Mouse (Mus musculus): ENCODE data around the gene Zfp983. TPM values are rescaled to one million over a fixed set of nuclear protein-coding genes. Genes with fewer than 3 reads are reported as not detected.
"Not testable (repeated sequence)": the region's sequence is repeated elsewhere in the genome, so short reads cannot be mapped to it uniquely, and the experiment has no call there.

Zfp983 gene
- polyA plus RNA-seq, 1 experiment from 2014 or later = 14.1 TPM

DNA sequence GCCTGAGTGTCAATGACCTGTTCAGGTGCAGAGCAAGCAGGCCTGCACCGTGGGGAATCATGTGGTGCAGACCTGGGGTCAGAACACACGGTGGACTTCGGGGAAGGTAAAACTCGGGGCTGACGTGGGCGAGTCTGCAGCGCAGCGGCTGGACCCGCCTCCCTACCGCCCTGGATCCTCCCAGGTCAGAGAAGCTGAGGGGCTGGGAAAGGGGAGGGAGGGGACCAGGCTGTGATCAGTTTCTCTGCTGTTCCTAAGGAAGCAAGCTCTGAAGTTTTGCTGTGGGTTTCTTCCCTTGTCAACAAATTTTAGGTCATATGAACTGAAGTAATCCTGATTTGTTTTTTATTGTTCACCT lies 29.6 kb downstream of the Zfp983 start:
- under 1% methylated on average over 10 of the region's 10 CpGs for WGBS
- Histone ChIP-seq H3K4me2 (ENCODE audit: low read length) (peak overlapping the region; percentile 63), H3K9ac (replicated peaks; ENCODE audit: low read depth, low read length) (peak overlapping the region; percentile 52), H3K27ac (ENCODE audit: low read length) (peak overlapping the region; percentile 65; the same call in 1 of the 2 replicates), H3K4me3 (replicated peaks; ENCODE audit: low read length) (peak overlapping the region; percentile 51)
- H3K27me3 ChIP-seq (replicated peaks; ENCODE audit: control insufficient read depth, insufficient read depth, low read length); H3K9me3 ChIP-seq (ENCODE audit: control insufficient read depth, low read length); H3K4me1 ChIP-seq (replicated peaks; ENCODE audit: control insufficient read depth, insufficient read depth, low read length); H3K36me3 ChIP-seq (ENCODE audit: control insufficient read depth, insufficient read depth): not testable (repeated sequence)
- ATAC-seq = peak; percentile 84

GRCm38 (mm10) chr17:21691560-21691959 lies 41.1 kb downstream of the Zfp983 start, which contains the start of gene Gm10226:
Gene Gm10226, plus strand, starts transcription at chr17:21691860.
- H3K9me3 ChIP-seq (ENCODE audit: control insufficient read depth, low read length) = no peaks in the 10 kb centered on the region
- H3K4me2 ChIP-seq (ENCODE audit: low read length) = no peak within 1 kb of the TSS
- H3K36me3 ChIP-seq (ENCODE audit: control insufficient read depth, insufficient read depth) = peaks cover 8% of the 10 kb centered on the region
- H3K4me3 ChIP-seq (replicated peaks; ENCODE audit: low read length) = no peak within 1 kb of the TSS
- WGBS = 94% methylated on average over 3 of the region's 3 CpGs
- H3K4me1 ChIP-seq (replicated peaks; ENCODE audit: control insufficient read depth, insufficient read depth, low read length) = no peaks in the 10 kb centered on the region
- no peaks in the 10 kb centered on the region for H3K27me3 ChIP-seq (replicated peaks; ENCODE audit: control insufficient read depth, insufficient read depth, low read length)
- ATAC-seq = no peak
- H3K9ac ChIP-seq (replicated peaks; ENCODE audit: low read depth, low read length) = no peak within 1 kb of the TSS
- H3K27ac ChIP-seq (ENCODE audit: low read length) = no peak within 1 kb of the TSS

- peaks cover 8% of the 10 kb centered on the region for H3K36me3 ChIP-seq (ENCODE audit: control insufficient read depth, insufficient read depth)
Observed at GRCm38 (mm10) chr17:21693342-21693741, 42.9 kb downstream of the Zfp983 start.

GRCm38 (mm10) chr17:21696073-21696472 lies 45.6 kb downstream of the Zfp983 start:
- no peak for ATAC-seq
- Histone ChIP-seq H3K36me3 (ENCODE audit: control insufficient read depth, insufficient read depth) (peaks cover 6% of the 10 kb centered on the region), H3K4me3 (replicated peaks; ENCODE audit: low read length) (no peak overlapping the region), H3K9me3 (ENCODE audit: control insufficient read depth, low read length) (no peaks in the 10 kb centered on the region), H3K27me3 (replicated peaks; ENCODE audit: control insufficient read depth, insufficient read depth, low read length) (no peaks in the 10 kb centered on the region), H3K4me1 (replicated peaks; ENCODE audit: control insufficient read depth, insufficient read depth, low read length) (no peaks in the 10 kb centered on the region), H3K9ac (replicated peaks; ENCODE audit: low read depth, low read length) (no peak overlapping the region), H3K4me2 (ENCODE audit: low read length) (no peak overlapping the region), H3K27ac (ENCODE audit: low read length) (no peak overlapping the region)

More at GRCm38 (mm10) chr17:21693342-21693741, 42.9 kb downstream of the Zfp983 start:
- WGBS = 88% methylated on average over 3 of the region's 3 CpGs
- H3K9me3 ChIP-seq (ENCODE audit: control insufficient read depth, low read length) = no peaks in the 10 kb centered on the region
- H3K4me1 ChIP-seq (replicated peaks; ENCODE audit: control insufficient read depth, insufficient read depth, low read length) = no peaks in the 10 kb centered on the region
- no peaks in the 10 kb centered on the region for H3K27me3 ChIP-seq (replicated peaks; ENCODE audit: control insufficient read depth, insufficient read depth, low read length)
- no peak for ATAC-seq
- H3K27ac ChIP-seq (ENCODE audit: low read length) = no peak overlapping the region
- H3K9ac ChIP-seq (replicated peaks; ENCODE audit: low read depth, low read length) = no peak overlapping the region
- no peak overlapping the region for H3K4me3 ChIP-seq (replicated peaks; ENCODE audit: low read length)
- H3K4me2 ChIP-seq (ENCODE audit: low read length) = no peak overlapping the region

- H3K4me2 ChIP-seq (ENCODE audit: low read length) = no peak overlapping the region
- H3K4me1 ChIP-seq (replicated peaks; ENCODE audit: control insufficient read depth, insufficient read depth, low read length) = peaks cover 4% of the 10 kb centered on the region
- H3K27me3 ChIP-seq (replicated peaks; ENCODE audit: control insufficient read depth, insufficient read depth, low read length) = no peaks in the 10 kb centered on the region
- ATAC-seq = no peak
- no peak overlapping the region for H3K27ac ChIP-seq (ENCODE audit: low read length)
- no peaks in the 10 kb centered on the region for H3K9me3 ChIP-seq (ENCODE audit: control insufficient read depth, low read length)
- H3K36me3 ChIP-seq (ENCODE audit: control insufficient read depth, insufficient read depth) = no peaks in the 10 kb centered on the region
- no peak overlapping the region for H3K9ac ChIP-seq (replicated peaks; ENCODE audit: low read depth, low read length)
- WGBS = 49% methylated on average over 5 of the region's 5 CpGs
- no peak overlapping the region for H3K4me3 ChIP-seq (replicated peaks; ENCODE audit: low read length)
Observed at GRCm38 (mm10) chr17:21702281-21703240, 52.1 kb downstream of the Zfp983 start.

- H3K36me3 ChIP-seq (ENCODE audit: control insufficient read depth, insufficient read depth) = no peaks in the 10 kb centered on the region
- WGBS = 98% methylated on average over 1 of the region's 1 CpGs
- H3K4me2 ChIP-seq (ENCODE audit: low read length) = no peak overlapping the region
- H3K27me3 ChIP-seq (replicated peaks; ENCODE audit: control insufficient read depth, insufficient read depth, low read length) = no peaks in the 10 kb centered on the region
- no peak overlapping the region for H3K9ac ChIP-seq (replicated peaks; ENCODE audit: low read depth, low read length)
- H3K4me1 ChIP-seq (replicated peaks; ENCODE audit: control insufficient read depth, insufficient read depth, low read length) = peaks cover 6% of the 10 kb centered on the region
- no peak for ATAC-seq
- no peak overlapping the region for H3K27ac ChIP-seq (ENCODE audit: low read length)
- no peak overlapping the region for H3K4me3 ChIP-seq (replicated peaks; ENCODE audit: low read length)
- H3K9me3 ChIP-seq (ENCODE audit: control insufficient read depth, low read length) = no peaks in the 10 kb centered on the region
Observed at GRCm38 (mm10) chr17:21703414-21703813, 53.0 kb downstream of the Zfp983 start.

GRCm38 (mm10) chr17:21707343-21707996 lies 57.0 kb downstream of the Zfp983 start, which contains the start of gene Zfp760:
Gene Zfp760, plus strand, starts transcription at chr17:21707741.
- Histone ChIP-seq H3K9me3 (ENCODE audit: control insufficient read depth, low read length) (no peaks in the 10 kb centered on the region), H3K27ac (ENCODE audit: low read length) (peak within 1 kb of the TSS; percentile 84), H3K27me3 (replicated peaks; ENCODE audit: control insufficient read depth, insufficient read depth, low read length) (no peaks in the 10 kb centered on the region), H3K4me1 (replicated peaks; ENCODE audit: control insufficient read depth, insufficient read depth, low read length) (peaks cover 12% of the 10 kb centered on the region), H3K36me3 (ENCODE audit: control insufficient read depth, insufficient read depth) (no peaks in the 10 kb centered on the region), H3K9ac (replicated peaks; ENCODE audit: low read depth, low read length) (peak within 1 kb of the TSS; percentile 76), H3K4me3 (replicated peaks; ENCODE audit: low read length) (peak within 1 kb of the TSS; percentile 85), H3K4me2 (ENCODE audit: low read length) (peak within 1 kb of the TSS; percentile 65)
- ATAC-seq = peak; percentile 98
- 5% methylated on average over 26 of the region's 26 CpGs for WGBS

DNA sequence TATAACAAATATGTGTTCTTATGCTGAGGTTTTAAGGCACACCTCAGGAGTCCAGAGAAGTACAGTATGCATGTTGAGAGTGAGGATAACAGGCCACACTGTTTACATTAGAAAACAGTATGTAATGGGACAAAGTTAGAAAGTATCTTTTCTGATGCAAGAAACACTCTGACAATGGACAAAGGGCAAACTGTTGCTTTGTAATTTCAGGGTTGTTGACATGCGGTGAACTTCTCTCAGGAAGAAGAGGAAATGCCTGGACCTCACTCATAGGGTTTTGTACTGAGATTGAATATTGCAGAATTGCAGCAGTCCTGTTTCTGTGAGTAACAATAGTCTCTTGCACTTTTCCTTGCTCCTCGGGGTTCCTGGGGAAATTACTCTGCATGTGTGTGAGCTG lies 58.0 kb downstream of the Zfp983 start:
- Histone ChIP-seq H3K4me1 (replicated peaks; ENCODE audit: control insufficient read depth, insufficient read depth, low read length) (peaks cover 12% of the 10 kb centered on the region), H3K9ac (replicated peaks; ENCODE audit: low read depth, low read length) (peak overlapping the region; percentile 41), H3K4me2 (ENCODE audit: low read length) (peak overlapping the region; percentile 65), H3K27me3 (replicated peaks; ENCODE audit: control insufficient read depth, insufficient read depth, low read length) (no peaks in the 10 kb centered on the region), H3K4me3 (replicated peaks; ENCODE audit: low read length) (peak overlapping the region; percentile 85), H3K27ac (ENCODE audit: low read length) (no peak overlapping the region), H3K36me3 (ENCODE audit: control insufficient read depth, insufficient read depth) (no peaks in the 10 kb centered on the region), H3K9me3 (ENCODE audit: control insufficient read depth, low read length) (no peaks in the 10 kb centered on the region)
- 10% methylated on average over 2 of the region's 2 CpGs for WGBS
- no peak for ATAC-seq

All from forebrain, embryonic 16.5 days (tissue).